Mouse (Mus musculus): ENCODE results near the gene Cmc2. TPM values are rescaled to one million over a fixed set of nuclear protein-coding genes. Genes with fewer than 3 reads are reported as not detected.

Cmc2 gene
- polyA plus RNA-seq (2017; shearing (Covaris generic)): 22.3 TPM

GRCm38 (mm10) chr8:116921337-116922059 lies at the start of gene Cmc2, which contains the start of gene Cenpn:
Gene Cmc2, minus strand, starts transcription at chr8:116921455.
Gene Cenpn, plus strand, starts transcription at chr8:116921730.

DNA sequence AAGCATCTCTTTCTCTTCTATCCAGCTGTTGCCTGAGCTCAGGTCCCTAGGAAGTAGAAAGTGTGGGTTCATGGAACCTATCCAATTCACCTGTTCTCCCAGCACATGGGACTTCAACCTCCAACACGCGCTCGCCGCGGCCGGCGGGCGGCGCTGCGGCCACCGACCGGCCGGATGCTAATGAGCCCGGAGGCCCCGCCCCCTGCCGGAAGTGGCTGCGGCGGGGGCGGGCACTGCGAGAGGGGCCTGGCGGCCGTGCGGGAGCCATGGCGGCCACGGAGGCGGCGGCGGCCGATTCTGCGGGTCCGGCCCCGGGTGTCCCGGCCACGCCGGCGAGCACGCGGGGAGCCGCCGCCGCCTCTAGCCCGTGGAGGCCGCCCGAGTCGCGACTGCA lies 21.9 kb upstream of the Cmc2 start, which contains the start of gene Atmin:
Gene Atmin, plus strand, starts transcription at position 233 of the 394 bp plus-strand sequence.

Other genes with a start within 250 kb of the Cmc2 start
- gene Cdyl2, start 188.5 kb downstream of the Cmc2 start, polyA plus RNA-seq (2017; shearing (Covaris generic)): 19.7 TPM
- gene Cenpn, start 275 bp upstream of the Cmc2 start, polyA plus RNA-seq (2017; shearing (Covaris generic)): 2.3 TPM
- 31.6 TPM for gene Atmin, start 21.9 kb upstream of the Cmc2 start, polyA plus RNA-seq (2017; shearing (Covaris generic))
- not detected for gene 1700030J22Rik, start 57.5 kb upstream of the Cmc2 start, polyA plus RNA-seq (2017; shearing (Covaris generic))
- 30.1 TPM for gene Gcsh, start 72.1 kb upstream of the Cmc2 start, polyA plus RNA-seq (2017; shearing (Covaris generic))
- gene Pkd1l2, start 161.0 kb upstream of the Cmc2 start, polyA plus RNA-seq (2017; shearing (Covaris generic)): 0.24 TPM
- gene Bco1, start 174.4 kb upstream of the Cmc2 start, polyA plus RNA-seq (2017; shearing (Covaris generic)): not detected
- 2.3 TPM for gene Gan, start 236.7 kb upstream of the Cmc2 start, polyA plus RNA-seq (2017; shearing (Covaris generic))